Mouse (Mus musculus) hindbrain, embryonic 10.5 days (tissue): ENCODE results near the gene Pars2. TPM values are rescaled to one million over a fixed set of nuclear protein-coding genes. Genes with fewer than 3 reads are reported as not detected.

Experiments used
- DNase-seq: peaks from one replicate; pipeline ENCODE4 v3.0.0-alpha.2; 2017; ENCODE audit warnings: low spot score
- H3K27ac ChIP-seq: fragments of 300-500 bp; sonication (generic); 2 replicates; pipeline ENCODE4 v1.5.1; 2016; ENCODE audit warnings: mild to moderate bottlenecking, moderate library complexity
- H3K27me3 ChIP-seq: fragments of 300-500 bp; sonication (generic); 2 replicates; pipeline ENCODE4 v1.6.1; 2016; ENCODE audit warnings: mild to moderate bottlenecking; ENCODE audit not compliant: poor library complexity, insufficient read depth, severe bottlenecking
- H3K36me3 ChIP-seq: fragments of 300-500 bp; sonication (generic); 2 replicates; pipeline ENCODE4 v1.6.1; 2016; ENCODE audit warnings: mild to moderate bottlenecking, moderate library complexity
- H3K4me1 ChIP-seq: fragments of 300-500 bp; sonication (generic); replicated peaks from 2 replicates; pipeline ENCODE4 v1.6.1; 2016; ENCODE audit warnings: mild to moderate bottlenecking
- H3K4me3 ChIP-seq: fragments of 300-500 bp; sonication (generic); 2 replicates; pipeline ENCODE4 v1.5.1; 2016; ENCODE audit warnings: mild to moderate bottlenecking, moderate library complexity
- H3K9me3 ChIP-seq: fragments of 300-500 bp; sonication (generic); 2 replicates; pipeline ENCODE4 v1.6.1; 2016; ENCODE audit warnings: mild to moderate bottlenecking, moderate library complexity
- WGBS: fragments of 180-500 bp; shearing (Covaris S2); methylation state at CpG from one replicate; pipeline ENCODE4 v1.1.7; 2016; 5-methylcytosine and 5-hydroxymethylcytosine counted together
- polyA plus RNA-seq: library from polyadenylated mRNA; unstranded; fragments of >200 nt; fragmentation: Nextera tagmentation; extraction: Ambion mirVana; gene quantifications from 2 replicates; pipeline ENCODE4 v1.2.1, GENCODE M21; 2016

The Pars2 gene
- polyA plus RNA-seq, 1 experiment from 2014 or later = 16.5 TPM

DNA sequence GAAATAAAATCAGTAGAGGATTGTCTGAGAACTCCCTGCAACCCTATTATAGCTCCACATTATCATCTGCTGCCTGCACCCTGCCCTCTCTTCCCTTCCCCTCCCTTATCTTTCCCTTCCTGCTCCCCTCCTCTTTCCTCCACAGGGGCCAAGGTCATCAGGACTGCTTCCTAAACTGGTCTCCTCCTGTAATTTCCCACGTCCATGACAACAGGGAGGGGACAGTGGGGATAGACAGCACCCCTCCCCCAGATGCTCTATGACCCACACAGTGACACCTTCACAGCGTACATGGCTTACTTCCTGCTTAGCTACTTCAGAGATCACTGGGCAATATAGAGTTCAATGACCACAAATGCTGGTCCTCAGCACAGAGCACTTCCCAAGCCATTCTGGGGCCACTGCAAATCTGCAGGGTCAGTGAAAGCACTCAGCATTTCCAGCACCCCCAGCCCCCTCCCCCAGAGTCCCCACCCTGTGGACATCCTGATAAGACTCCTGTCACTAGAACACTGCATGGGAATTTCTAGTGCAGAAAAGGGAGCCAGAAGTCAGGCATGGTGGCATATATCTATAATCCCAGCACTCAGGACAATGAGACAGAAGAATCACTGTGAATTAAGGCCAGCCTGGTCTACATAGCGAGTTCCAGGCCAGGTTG lies 37.9 kb downstream of the Pars2 start:
- Histone ChIP-seq H3K27me3 (no peaks in the 10 kb centered on the region; the same call in 1 of the 2 replicates), H3K4me3 (no peak overlapping the region), H3K4me1 (0 out of 2 replicates have a peak, but pooled peaks cover 6% of the 10 kb centered on the region), H3K27ac (no peak overlapping the region), H3K9me3 (no peaks in the 10 kb centered on the region), H3K36me3 (no peaks in the 10 kb centered on the region)
- 47% methylated on average over 3 of the region's 3 CpGs for WGBS
- no peak for DNase-seq

DNA sequence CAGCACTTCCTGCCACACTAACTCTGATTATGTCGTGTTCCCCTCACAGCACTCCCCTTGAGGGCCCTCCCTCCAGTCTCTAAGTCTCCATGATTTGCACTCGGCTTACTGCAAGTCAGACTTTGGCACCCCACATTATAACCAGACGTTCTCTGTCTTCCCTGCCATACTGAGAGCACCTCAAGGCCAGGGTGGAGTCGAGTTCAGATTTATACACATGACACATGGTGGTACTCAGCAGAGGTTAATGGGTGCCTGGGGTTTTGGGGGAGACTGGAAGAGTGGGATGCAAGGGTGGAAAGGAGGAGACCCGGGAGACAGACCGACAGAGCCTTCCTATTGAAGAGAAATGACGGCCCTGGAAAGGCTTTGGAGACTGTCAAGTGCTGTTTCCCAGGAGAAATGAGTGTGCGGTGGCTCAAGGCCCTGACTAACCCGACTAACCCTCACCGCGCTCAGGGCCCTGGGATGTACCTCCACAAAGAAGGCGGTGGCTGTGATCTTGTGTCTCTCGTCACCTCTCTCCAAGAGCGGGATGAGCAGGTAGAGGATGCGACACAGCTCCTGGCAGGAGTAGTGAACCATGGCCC lies 43.1 kb downstream of the Pars2 start:
- Histone ChIP-seq H3K27me3 (no peaks in the 10 kb centered on the region; the same call in 1 of the 2 replicates), H3K36me3 (no peaks in the 10 kb centered on the region), H3K4me1 (no peaks in the 10 kb centered on the region), H3K27ac (no peak overlapping the region), H3K9me3 (no peaks in the 10 kb centered on the region), H3K4me3 (no peak overlapping the region)
- no peak for DNase-seq
- WGBS = 86% methylated on average over 15 of the region's 15 CpGs

GRCm38 (mm10) chr4:106699989-106700388 lies 49.1 kb downstream of the Pars2 start:
- 22% methylated on average over 9 of the region's 9 CpGs for WGBS
- H3K27me3 ChIP-seq = peaks cover 10% of the 10 kb centered on the region; the same call in 1 of the 2 replicates
- H3K27ac ChIP-seq = 0 out of 2 replicates have a peak overlapping the region, but pooled peaks have one; percentile 13

DNA sequence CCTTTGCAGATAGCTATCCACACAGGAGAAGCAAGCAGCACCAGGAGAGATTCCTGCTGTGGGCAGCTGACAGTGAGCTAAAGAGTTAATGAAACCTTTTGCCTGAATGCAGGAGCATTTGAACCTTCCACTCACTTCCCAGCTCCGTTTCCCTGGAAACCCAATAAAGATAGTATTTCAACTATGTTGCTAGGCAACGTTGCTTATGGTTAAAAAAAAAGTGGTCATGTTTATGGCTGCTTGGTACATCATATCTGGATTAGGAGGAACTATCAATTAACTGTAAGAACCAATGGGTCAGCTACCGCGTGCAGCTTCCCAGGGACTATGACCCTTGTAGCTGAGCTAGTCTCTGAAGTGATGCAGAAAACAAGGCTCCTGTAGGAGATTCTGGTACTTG lies 49.9 kb downstream of the Pars2 start:
- no peaks in the 10 kb centered on the region for H3K9me3 ChIP-seq
- H3K4me1 ChIP-seq = peaks cover 35% of the 10 kb centered on the region
- peaks cover 14% of the 10 kb centered on the region; the same call in 1 of the 2 replicates for H3K27me3 ChIP-seq
- WGBS = 64% methylated on average over 4 of the region's 4 CpGs
- no peak overlapping the region; the same call in 1 of the 2 replicates for H3K27ac ChIP-seq
- no peak overlapping the region for H3K4me3 ChIP-seq
- H3K36me3 ChIP-seq = no peaks in the 10 kb centered on the region
- DNase-seq = no peak

More at GRCm38 (mm10) chr4:106699989-106700388, 49.1 kb downstream of the Pars2 start:
- Histone ChIP-seq H3K9me3 (no peaks in the 10 kb centered on the region), H3K4me1 (peaks cover 28% of the 10 kb centered on the region), H3K4me3 (no peak overlapping the region), H3K36me3 (no peaks in the 10 kb centered on the region)
- peak; percentile 69 for DNase-seq

GRCm38 (mm10) chr4:106703956-106704355 lies 53.1 kb downstream of the Pars2 start:
- Histone ChIP-seq H3K4me3 (no peak overlapping the region), H3K4me1 (peaks cover 47% of the 10 kb centered on the region), H3K36me3 (no peaks in the 10 kb centered on the region), H3K27ac (no peak overlapping the region), H3K27me3 (peaks cover 18% of the 10 kb centered on the region; the same call in 1 of the 2 replicates), H3K9me3 (no peaks in the 10 kb centered on the region)
- no peak for DNase-seq
- 79% methylated on average over 10 of the region's 10 CpGs for WGBS

DNA sequence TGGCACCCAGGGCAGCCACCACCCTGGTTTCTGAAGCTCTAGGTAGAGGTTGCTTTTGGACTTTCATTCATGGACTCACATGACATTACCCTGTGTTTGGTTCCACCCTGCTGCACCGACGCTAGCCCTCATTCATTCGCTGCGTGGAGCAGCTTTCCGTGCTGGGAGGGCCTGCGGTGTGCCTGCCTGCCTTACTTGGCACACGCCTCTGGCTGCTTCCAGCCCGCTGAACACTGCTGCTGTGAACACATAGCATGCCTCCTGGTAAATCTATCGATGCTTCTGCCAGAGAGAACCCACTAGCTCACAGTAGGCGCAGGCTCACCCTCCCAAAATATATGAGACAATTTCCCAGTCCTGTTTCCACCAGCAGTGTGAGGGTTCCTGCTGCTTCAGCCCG lies 53.5 kb downstream of the Pars2 start:
- Histone ChIP-seq H3K36me3 (no peaks in the 10 kb centered on the region), H3K4me3 (no peak overlapping the region), H3K27ac (peak overlapping the region; percentile 76; the same call in 1 of the 2 replicates), H3K9me3 (no peaks in the 10 kb centered on the region), H3K4me1 (peaks cover 47% of the 10 kb centered on the region), H3K27me3 (peaks cover 18% of the 10 kb centered on the region; the same call in 1 of the 2 replicates)
- 66% methylated on average over 11 of the region's 11 CpGs for WGBS
- no peak for DNase-seq

Other genes with a start within 250 kb of the Pars2 start
- gene Pcsk9, start 186.7 kb upstream of the Pars2 start, polyA plus RNA-seq = 2.6 and 3.3 TPM in 2 replicates
- not detected in 2 replicates for gene Bsnd, start 158.8 kb upstream of the Pars2 start, polyA plus RNA-seq
- 7.6 and 11.6 TPM in 2 replicates for gene Dhcr24, start 90.0 kb upstream of the Pars2 start, polyA plus RNA-seq
- gene Lexm, start 33.8 kb upstream of the Pars2 start, polyA plus RNA-seq = 0.14 and 0.25 TPM in 2 replicates
- not detected in 2 replicates for gene Ttc22, start 28.6 kb upstream of the Pars2 start, polyA plus RNA-seq
- gene Ttc4, start 27.9 kb downstream of the Pars2 start, polyA plus RNA-seq = 100 and 107 TPM in 2 replicates
- gene Mroh7, start 79.9 kb downstream of the Pars2 start, polyA plus RNA-seq = not detected in 2 replicates
- gene Fam151a, start 82.8 kb downstream of the Pars2 start, polyA plus RNA-seq = not detected in 2 replicates
- 1.8 and 2.2 TPM in 2 replicates for gene Acot11, start 153.9 kb downstream of the Pars2 start, polyA plus RNA-seq